Mouse (Mus musculus) brain, embryonic 14.5 days (tissue): Measurements from ENCODE around the gene Cplx1. TPM values are rescaled to one million over a fixed set of nuclear protein-coding genes. Genes with fewer than 3 reads are reported as not detected.
A peak's percentile ranks its signal among the peaks of the same experiment; 100 is the strongest.
"Not testable (repeated sequence)": the region's sequence is repeated elsewhere in the genome, so short reads cannot be mapped to it uniquely, and the experiment has no call there.

Source experiments
- DNase-seq: peaks from one replicate; pipeline ENCODE4 v3.0.0-alpha.2; 2011; ENCODE audit warnings: low read depth
- CTCF ChIP-seq: fragments of 200-500 bp; IDR thresholded peaks from 2 replicates; pipeline ENCODE4 v1.5.1; 2012; ENCODE audit warnings: inconsistent platforms, mild to moderate bottlenecking, moderate library complexity, borderline replicate concordance; ENCODE audit not compliant: insufficient read depth, insufficient read length; ENCODE audit errors: extremely low read depth
- POLR2A ChIP-seq: fragments of 200-500 bp; IDR thresholded peaks from 2 replicates; pipeline ENCODE4 v1.6.1; 2012; ENCODE audit warnings: mild to moderate bottlenecking, inconsistent platforms, borderline replicate concordance; ENCODE audit not compliant: poor library complexity, insufficient read depth, insufficient read length, severe bottlenecking; ENCODE audit errors: extremely low read depth
- polyA plus RNA-seq: library from polyadenylated mRNA; depleted of rRNA; stranded (reverse); fragments of >200 nt; gene quantifications from 2 replicates; pipeline ENCODE4 v1.2.3, GENCODE M21; 2012; rRNA removed

Gene Cplx1
- polyA plus RNA-seq, 1 experiment, result 31.1 TPM

DNA sequence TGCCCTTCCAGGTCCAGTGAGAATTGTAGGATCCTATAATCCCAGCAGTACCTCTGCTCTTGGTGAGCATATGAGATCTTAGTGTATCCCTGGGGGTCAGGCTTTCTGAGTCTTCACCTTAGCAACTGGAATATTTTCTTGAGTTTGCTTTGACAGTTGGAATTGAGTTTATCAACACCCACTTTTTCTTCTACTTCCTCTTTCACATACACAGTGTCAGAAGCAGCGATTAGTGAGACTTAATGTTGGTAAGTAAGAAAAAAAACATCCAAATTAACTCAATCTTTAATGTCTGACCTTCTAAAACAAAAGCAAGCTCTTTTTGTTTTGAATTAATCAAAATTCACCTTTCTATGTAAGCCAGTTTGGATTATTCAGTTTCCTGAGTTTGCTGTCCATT is 48.3 kb downstream of the Cplx1 start:
- no peak for DNase-seq
- TF ChIP-seq CTCF (no peak), POLR2A (no peak)

DNA sequence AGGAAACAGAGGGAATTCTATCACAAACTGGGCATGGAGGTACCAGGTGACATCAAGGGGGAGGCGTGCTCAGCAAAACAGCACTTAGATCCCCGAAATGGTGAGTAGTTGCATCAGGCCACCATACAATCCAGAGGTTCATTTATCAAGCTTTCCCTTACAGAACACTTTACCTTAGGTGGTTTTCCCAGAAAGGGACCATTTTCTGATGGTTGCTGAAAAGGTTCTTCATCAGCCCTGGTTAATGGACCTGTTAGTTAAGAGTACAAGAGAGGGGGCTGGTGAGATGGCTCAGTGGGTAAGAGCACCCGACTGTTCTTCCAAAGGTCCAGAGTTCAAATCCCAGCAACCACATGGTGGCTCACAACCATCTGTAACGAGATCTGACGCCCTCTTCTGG is 63.7 kb downstream of the Cplx1 start:
- DNase-seq, result not testable (repeated sequence)

DNA sequence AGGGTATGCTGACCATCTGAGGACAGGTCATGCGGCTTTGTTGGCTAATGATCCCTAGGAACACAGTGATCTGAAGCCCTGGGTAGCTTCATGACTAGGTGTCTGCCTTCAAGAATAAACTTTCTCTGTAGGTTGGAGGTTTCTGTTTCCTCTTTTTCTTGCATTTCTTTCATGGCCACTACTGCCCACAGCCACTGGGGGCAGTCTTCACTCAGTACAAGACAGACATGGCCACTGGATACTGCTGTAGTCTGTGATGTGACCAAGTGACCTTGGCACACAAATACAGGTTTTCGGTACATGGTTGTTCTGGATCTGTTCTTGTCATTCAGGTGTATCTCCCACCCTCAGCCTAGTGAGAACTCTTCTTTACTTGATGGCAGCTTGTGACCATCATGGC is 64.6 kb downstream of the Cplx1 start:
- DNase-seq, result peak; percentile 31
- peak; percentile 67; the same call in 1 of the 2 replicates for TF ChIP-seq CTCF
- TF ChIP-seq POLR2A, result no peak

DNA sequence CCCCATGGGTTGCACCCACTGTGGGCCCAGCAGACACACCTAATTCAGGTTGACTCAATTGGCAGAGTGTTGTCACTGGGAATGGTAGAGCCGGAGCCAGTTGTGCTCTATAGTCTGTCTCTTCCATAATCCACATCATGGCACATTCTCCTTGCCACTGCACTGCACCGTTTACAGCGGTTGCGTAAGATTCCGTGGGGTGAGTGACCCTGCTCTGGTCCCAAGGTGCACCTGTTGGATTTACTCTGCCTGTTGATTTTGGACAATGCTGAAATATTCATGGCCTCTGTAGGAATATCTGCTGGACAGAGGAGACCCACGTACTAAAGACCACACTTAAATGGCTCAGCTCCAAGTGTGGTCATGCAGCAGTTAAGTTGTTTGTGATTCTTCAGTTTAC is 66.8 kb downstream of the Cplx1 start:
- no peak for TF ChIP-seq POLR2A
- TF ChIP-seq CTCF, result no peak
- DNase-seq, result no peak

- no peak for DNase-seq
- TF ChIP-seq POLR2A (no peak), CTCF (no peak)
These were observed 73.8 kb downstream of the Cplx1 start for GRCm38 (mm10) chr5:108475977-108476376.

DNA sequence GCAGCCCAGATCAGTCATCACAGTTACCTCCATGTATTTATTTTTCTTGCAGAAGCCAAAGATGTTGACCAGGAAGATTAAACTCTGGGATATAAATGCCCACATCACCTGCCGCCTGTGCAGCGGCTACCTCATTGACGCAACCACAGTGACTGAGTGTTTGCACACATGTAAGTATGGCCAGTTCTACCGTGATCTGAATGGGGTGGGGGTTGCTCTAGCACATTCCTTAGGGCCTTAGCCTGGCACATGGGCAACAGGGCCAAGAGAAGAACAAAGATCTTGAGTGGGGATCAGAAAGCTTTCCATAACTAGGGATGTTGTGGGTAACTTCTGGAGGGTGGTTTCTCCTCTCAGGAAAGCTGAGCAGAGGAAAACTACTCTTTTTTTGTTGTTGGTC is 76.1 kb downstream of the Cplx1 start:
- no peak for DNase-seq

GRCm38 (mm10) chr5:108469617-108470016 is 80.2 kb downstream of the Cplx1 start:
- DNase-seq, result no peak
- no peak for TF ChIP-seq POLR2A
- TF ChIP-seq CTCF, result no peak

More for the DNA sequence above, 76.1 kb downstream of the Cplx1 start:
- TF ChIP-seq POLR2A, result no peak
- no peak for TF ChIP-seq CTCF

Other genes starting within 250 kb of the Cplx1 start
- 5.8 and 6.0 TPM in 2 replicates for gene Pigg, start 237.4 kb downstream of the Cplx1 start, polyA plus RNA-seq
- gene Gm42517, start 182.1 kb downstream of the Cplx1 start, polyA plus RNA-seq, result 10.4 and 13.5 TPM in 2 replicates
- not detected in 2 replicates for gene Pde6b, start 161.6 kb downstream of the Cplx1 start, polyA plus RNA-seq
- 119 and 156 TPM in 2 replicates for gene Atp5k, start 115.6 kb downstream of the Cplx1 start, polyA plus RNA-seq
- gene Mfsd7a, start 101.1 kb downstream of the Cplx1 start, polyA plus RNA-seq, result 0.55 and 0.60 TPM in 2 replicates
- 35.9 and 48.4 TPM in 2 replicates for gene Pcgf3, start 88.8 kb downstream of the Cplx1 start, polyA plus RNA-seq
- 62.7 and 68.3 TPM in 2 replicates for gene Gak, start 79.7 kb upstream of the Cplx1 start, polyA plus RNA-seq
- gene Tmem175, start 79.7 kb upstream of the Cplx1 start, polyA plus RNA-seq, result 32.6 and 39.4 TPM in 2 replicates
- gene Idua, start 110.3 kb upstream of the Cplx1 start, polyA plus RNA-seq, result 16.3 and 17.6 TPM in 2 replicates
- 63.9 and 67.7 TPM in 2 replicates for gene Dgkq, start 119.6 kb upstream of the Cplx1 start, polyA plus RNA-seq
- gene Slc26a1, start 125.5 kb upstream of the Cplx1 start, polyA plus RNA-seq, result 4.0 and 4.5 TPM in 2 replicates
- 18.1 and 25.8 TPM in 2 replicates for gene Fgfrl1, start 142.4 kb upstream of the Cplx1 start, polyA plus RNA-seq
- gene Rnf212, start 225.0 kb upstream of the Cplx1 start, polyA plus RNA-seq, result 0.09 and 0.26 TPM in 2 replicates
- gene Tmed11, start 245.3 kb upstream of the Cplx1 start, polyA plus RNA-seq, result not detected in 2 replicates